Mouse (Mus musculus): ENCODE measurements around the gene Gpam.
"Not testable (repeated sequence)": the region's sequence is repeated elsewhere in the genome, so short reads cannot be mapped to it uniquely, and the experiment has no call there.

The Gpam gene

GRCm38 (mm10) chr19:55127072-55127718, at the start of gene Gpam:
TSS of gene Gpam (minus strand) at chr19:55127238.
- DNase-seq, result no peak

- DNase-seq, result no peak
Measured at GRCm38 (mm10) chr19:55171585-55171984, 44.5 kb upstream of the Gpam start.

GRCm38 (mm10) chr19:55170399-55170798, 43.4 kb upstream of the Gpam start:
- no peak for DNase-seq

- DNase-seq, result not testable (repeated sequence)
Measured at GRCm38 (mm10) chr19:55169236-55169729, 42.2 kb upstream of the Gpam start.

- DNase-seq, result no peak
Measured at GRCm38 (mm10) chr19:55168360-55168759, 41.3 kb upstream of the Gpam start.

- DNase-seq, result no peak
Measured at GRCm38 (mm10) chr19:55167741-55168140, 40.7 kb upstream of the Gpam start.

GRCm38 (mm10) chr19:55166741-55167140, 39.7 kb upstream of the Gpam start:
- DNase-seq, result no peak

- DNase-seq, result no peak
Measured at GRCm38 (mm10) chr19:55165954-55166353, 38.9 kb upstream of the Gpam start.

- DNase-seq, result no peak
Measured at GRCm38 (mm10) chr19:55165183-55165865, 38.3 kb upstream of the Gpam start.

- DNase-seq, result no peak
Measured at GRCm38 (mm10) chr19:55164162-55164561, 37.1 kb upstream of the Gpam start.

GRCm38 (mm10) chr19:55162271-55162670, 35.2 kb upstream of the Gpam start:
- DNase-seq, result no peak

- DNase-seq, result no peak
Measured at GRCm38 (mm10) chr19:55159826-55160225, 32.8 kb upstream of the Gpam start.

- no peak for DNase-seq
Measured at GRCm38 (mm10) chr19:55158606-55159005, 31.6 kb upstream of the Gpam start.

GRCm38 (mm10) chr19:55157029-55157428, 30.0 kb upstream of the Gpam start:
- DNase-seq, result no peak

GRCm38 (mm10) chr19:55152983-55153382, 25.9 kb upstream of the Gpam start:
- no peak for DNase-seq

GRCm38 (mm10) chr19:55152274-55152673, 25.2 kb upstream of the Gpam start:
- DNase-seq, result not testable (repeated sequence)

- DNase-seq, result no peak
Measured at GRCm38 (mm10) chr19:55149646-55150045, 22.6 kb upstream of the Gpam start.

- no peak for DNase-seq
Measured at GRCm38 (mm10) chr19:55148109-55148508, 21.1 kb upstream of the Gpam start.

- no peak for DNase-seq
Measured at GRCm38 (mm10) chr19:55147568-55147967, 20.5 kb upstream of the Gpam start.

GRCm38 (mm10) chr19:55145136-55145535, 18.1 kb upstream of the Gpam start:
- no peak for DNase-seq

- no peak for DNase-seq
Measured at GRCm38 (mm10) chr19:55144691-55145090, 17.7 kb upstream of the Gpam start.

GRCm38 (mm10) chr19:55143391-55144300, 16.6 kb upstream of the Gpam start:
- no peak for DNase-seq

- DNase-seq, result no peak
Measured at GRCm38 (mm10) chr19:55139301-55139700, 12.3 kb upstream of the Gpam start.
